Mouse (Mus musculus) limb, embryonic 13.5 days (tissue): Measurements from ENCODE around the gene Smug1. TPM values are rescaled to one million over a fixed set of nuclear protein-coding genes. Genes with fewer than 3 reads are reported as not detected.
A peak's percentile ranks its signal among the peaks of the same experiment; 100 is the strongest.

Experiments
- ATAC-seq: fragments of 200-750 bp; cut with Nextera tagmentation; 2 replicates; pipeline ENCODE4 v1.8.0; 2017; ENCODE audit warnings: low read depth, moderate number of reproducible peaks, moderate TSS enrichment; ENCODE audit not compliant: low FRiP score
- H3K27ac ChIP-seq: fragments of 300-500 bp; sonication (generic); 2 replicates; pipeline ENCODE4 v1.5.1; 2015; ENCODE audit warnings: inconsistent platforms, mild to moderate bottlenecking, moderate library complexity
- H3K27me3 ChIP-seq: fragments of 300-500 bp; sonication (generic); 2 replicates; pipeline ENCODE4 v1.6.1; 2015; ENCODE audit warnings: mild to moderate bottlenecking, inconsistent platforms
- H3K36me3 ChIP-seq: fragments of 300-500 bp; sonication (generic); 2 replicates; pipeline ENCODE4 v1.6.1; 2015; ENCODE audit warnings: inconsistent platforms, mild to moderate bottlenecking, moderate library complexity
- H3K4me1 ChIP-seq: fragments of 300-500 bp; sonication (generic); 2 replicates; pipeline ENCODE4 v1.6.1; 2015; ENCODE audit warnings: inconsistent platforms
- H3K4me2 ChIP-seq: fragments of 300-500 bp; sonication (generic); replicated peaks from 2 replicates; pipeline ENCODE4 v1.6.1; 2015; ENCODE audit warnings: inconsistent platforms, mild to moderate bottlenecking, moderate library complexity
- H3K4me3 ChIP-seq: fragments of 300-500 bp; sonication (generic); 2 replicates; pipeline ENCODE4 v1.5.1; 2015; ENCODE audit warnings: moderate library complexity, mild to moderate bottlenecking, inconsistent platforms
- H3K9ac ChIP-seq: fragments of 300-500 bp; sonication (generic); 2 replicates; pipeline ENCODE4 v1.6.1; 2015; ENCODE audit warnings: mild to moderate bottlenecking, inconsistent platforms
- H3K9me3 ChIP-seq: fragments of 300-500 bp; sonication (generic); 2 replicates; pipeline ENCODE4 v1.6.1; 2016; ENCODE audit warnings: inconsistent platforms
- WGBS: fragments of 180-500 bp; shearing (Covaris S2); methylation state at CpG from one replicate; pipeline ENCODE4 v1.1.7; 2015; 5-methylcytosine and 5-hydroxymethylcytosine counted together
- polyA plus RNA-seq: library from polyadenylated mRNA; unstranded; fragments of >200 nt; fragmentation: Nextera tagmentation; extraction: Ambion mirVana; gene quantifications from 2 replicates; pipeline ENCODE4 v1.2.1, GENCODE M21; 2015

Gene Smug1
- 15.6 and 16.7 TPM in 2 replicates for polyA plus RNA-seq

DNA sequence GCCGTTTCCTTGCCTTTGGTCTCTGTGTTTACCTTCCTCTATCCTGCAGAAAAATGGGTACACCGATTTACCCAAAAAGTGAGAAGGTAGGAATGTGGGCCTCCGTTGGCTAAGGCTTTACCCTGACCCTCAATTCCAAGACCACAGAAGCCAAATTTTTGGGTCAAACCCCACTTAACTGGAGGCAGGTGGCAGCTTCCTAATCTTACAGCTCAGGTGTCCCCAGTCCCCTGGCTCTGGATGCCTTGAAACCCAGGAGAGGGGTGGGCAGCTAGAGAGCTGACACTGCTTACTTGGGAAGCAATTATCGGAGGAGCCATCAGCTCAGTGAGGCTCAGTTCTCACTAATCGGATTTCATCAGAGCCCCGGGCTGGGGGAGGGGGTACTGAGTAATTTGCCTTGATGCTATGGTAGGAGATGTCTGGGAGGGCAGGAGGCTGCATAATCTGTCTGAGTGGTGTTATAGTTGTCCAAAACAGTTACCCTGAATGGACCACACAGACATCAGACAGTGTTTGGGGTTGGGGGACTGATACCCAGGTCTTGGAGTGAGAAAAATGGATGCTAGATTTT is at the start of gene Smug1:
Gene Smug1 (minus strand): TSS at position 51 of the 574 bp plus-strand sequence.
- Histone ChIP-seq H3K9ac (no peak within 1 kb of the TSS), H3K27ac (no peak within 1 kb of the TSS), H3K4me1 (peaks cover 33% of the 10 kb centered on the region), H3K4me3 (no peak within 1 kb of the TSS), H3K36me3 (no peaks in the 10 kb centered on the region), H3K9me3 (no peaks in the 10 kb centered on the region), H3K4me2 (no peak within 1 kb of the TSS), H3K27me3 (peaks cover 76% of the 10 kb centered on the region)
- ATAC-seq, result no peak
- 37% methylated on average over 6 of the region's 6 CpGs for WGBS

DNA sequence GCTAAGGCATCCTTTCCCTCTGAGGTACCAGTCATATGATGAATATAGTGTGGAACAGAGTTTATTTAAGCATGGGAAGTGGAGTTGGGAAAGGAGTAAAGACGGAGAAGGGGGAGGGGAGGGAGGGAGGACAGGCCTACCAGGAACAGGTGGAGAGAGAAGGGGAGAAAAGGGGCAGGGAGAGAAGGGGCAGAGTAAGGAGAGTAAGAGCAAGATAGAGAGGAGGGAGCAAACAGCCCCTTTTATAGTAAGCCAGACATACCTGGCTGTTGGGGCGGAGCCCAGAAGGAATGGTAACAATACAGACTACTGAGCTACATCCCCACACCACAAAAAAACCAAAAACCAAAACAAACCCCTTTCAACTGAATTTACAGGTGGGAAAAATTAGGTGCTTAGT is 49.2 kb upstream of the Smug1 start:
- peak overlapping the region; percentile 62; the same call in 1 of the 2 replicates for H3K9ac ChIP-seq
- H3K4me3 ChIP-seq, result peak overlapping the region; percentile 45
- peaks cover 35% of the 10 kb centered on the region for H3K4me1 ChIP-seq
- H3K4me2 ChIP-seq, result peak overlapping the region; percentile 72
- WGBS, result 13% methylated on average over 2 of the region's 2 CpGs
- peaks cover 33% of the 10 kb centered on the region for H3K36me3 ChIP-seq
- no peaks in the 10 kb centered on the region for H3K9me3 ChIP-seq
- H3K27me3 ChIP-seq, result no peaks in the 10 kb centered on the region
- H3K27ac ChIP-seq, result peak overlapping the region; percentile 97
- ATAC-seq, result no peak

GRCm38 (mm10) chr15:103214971-103215907 is 48.3 kb upstream of the Smug1 start:
- no peaks in the 10 kb centered on the region for H3K9me3 ChIP-seq
- H3K36me3 ChIP-seq, result peaks cover 33% of the 10 kb centered on the region
- under 1% methylated on average over 15 of the region's 15 CpGs for WGBS
- peak; percentile 96 for ATAC-seq
- peak overlapping the region; percentile 62 for H3K9ac ChIP-seq
- peak overlapping the region; percentile 45 for H3K4me3 ChIP-seq
- H3K27me3 ChIP-seq, result no peaks in the 10 kb centered on the region
- peak overlapping the region; percentile 97 for H3K27ac ChIP-seq
- peak overlapping the region; percentile 72 for H3K4me2 ChIP-seq
- H3K4me1 ChIP-seq, result peaks cover 30% of the 10 kb centered on the region

DNA sequence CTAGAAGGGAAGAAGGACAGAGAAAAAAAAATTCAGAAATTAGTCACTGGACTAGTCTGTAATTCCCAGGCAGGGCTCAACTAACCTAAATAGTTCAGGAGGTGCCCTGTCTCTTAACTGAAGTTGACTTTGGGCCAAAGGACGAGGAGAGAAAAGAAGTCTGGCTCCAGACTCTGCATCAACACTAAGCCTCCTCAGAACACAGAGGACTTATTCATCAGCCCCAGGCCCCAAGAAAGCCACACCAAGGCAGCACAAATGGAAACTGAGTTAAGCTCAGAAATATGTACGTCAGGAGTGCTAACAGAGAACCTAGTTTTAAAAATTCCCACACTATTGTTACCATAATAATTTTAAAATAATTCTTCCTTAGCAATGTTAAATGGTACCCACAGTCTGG is 47.3 kb upstream of the Smug1 start:
- Histone ChIP-seq H3K9ac (peak overlapping the region; percentile 46), H3K4me2 (peak overlapping the region; percentile 56), H3K27me3 (no peaks in the 10 kb centered on the region), H3K27ac (peak overlapping the region; percentile 85), H3K9me3 (no peaks in the 10 kb centered on the region), H3K4me3 (peak overlapping the region; percentile 34), H3K4me1 (peaks cover 30% of the 10 kb centered on the region), H3K36me3 (peaks cover 40% of the 10 kb centered on the region)
- no peak for ATAC-seq
- WGBS, result 17% methylated on average over 2 of the region's 2 CpGs

- no peak for ATAC-seq
- WGBS, result 58% methylated on average over 2 of the region's 2 CpGs
- no peaks in the 10 kb centered on the region for H3K9me3 ChIP-seq
- H3K4me3 ChIP-seq, result no peak overlapping the region
- peaks cover 8% of the 10 kb centered on the region; the same call in 1 of the 2 replicates for H3K4me1 ChIP-seq
- H3K4me2 ChIP-seq, result no peak overlapping the region
- H3K36me3 ChIP-seq, result peaks cover 80% of the 10 kb centered on the region
- no peaks in the 10 kb centered on the region for H3K27me3 ChIP-seq
- H3K27ac ChIP-seq, result no peak overlapping the region
- no peak overlapping the region for H3K9ac ChIP-seq
These were observed 38.3 kb upstream of the Smug1 start for GRCm38 (mm10) chr15:103205156-103205555.

DNA sequence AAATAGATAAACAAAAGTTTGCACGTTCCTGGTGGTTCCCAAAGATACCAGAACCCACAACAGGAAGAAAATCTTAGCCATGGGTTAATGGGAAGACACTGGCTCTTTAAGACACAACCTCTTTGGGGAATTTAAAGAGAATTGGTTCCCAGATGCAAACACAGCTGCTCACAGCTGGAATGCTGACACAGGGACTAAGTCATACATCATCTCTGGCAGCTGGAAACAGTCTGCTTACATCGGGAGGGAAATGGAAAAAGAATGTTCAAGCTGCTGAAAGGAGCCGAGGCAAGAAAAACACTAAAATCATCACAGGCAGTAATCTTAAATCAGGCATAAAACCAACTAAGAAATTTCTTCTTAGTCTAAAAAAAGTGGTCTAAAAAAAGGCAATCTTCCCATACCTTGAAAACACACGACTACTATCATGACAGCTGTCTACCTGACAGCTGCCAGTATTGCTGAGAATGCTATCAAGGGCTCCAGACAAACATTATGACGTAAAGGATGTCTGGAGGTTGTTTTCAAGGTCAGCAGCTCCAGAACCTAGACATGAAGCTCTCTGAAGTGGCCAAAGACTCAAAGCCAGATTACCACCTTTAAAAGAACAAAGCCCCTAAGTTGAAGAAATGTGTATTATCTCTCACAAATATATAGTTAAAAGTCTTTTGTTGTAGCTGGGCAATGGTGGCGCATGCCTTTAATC is 35.3 kb upstream of the Smug1 start:
- 43% methylated on average over 6 of the region's 6 CpGs for WGBS
- H3K9ac ChIP-seq, result 0 out of 2 replicates have a peak overlapping the region, but pooled peaks have one; percentile 9
- H3K4me3 ChIP-seq, result no peak overlapping the region
- H3K4me1 ChIP-seq, result peaks cover 8% of the 10 kb centered on the region; the same call in 1 of the 2 replicates
- 0 out of 2 replicates have a peak overlapping the region, but pooled peaks have one; percentile 28 for H3K27ac ChIP-seq
- no peaks in the 10 kb centered on the region for H3K9me3 ChIP-seq
- no peaks in the 10 kb centered on the region for H3K27me3 ChIP-seq
- peaks cover 81% of the 10 kb centered on the region for H3K36me3 ChIP-seq
- no peak for ATAC-seq
- no peak overlapping the region for H3K4me2 ChIP-seq

GRCm38 (mm10) chr15:103197785-103198184 is 30.9 kb upstream of the Smug1 start:
- no peak overlapping the region for H3K9ac ChIP-seq
- peaks cover 90% of the 10 kb centered on the region for H3K36me3 ChIP-seq
- no peaks in the 10 kb centered on the region for H3K9me3 ChIP-seq
- peaks cover 6% of the 10 kb centered on the region; the same call in 1 of the 2 replicates for H3K4me1 ChIP-seq
- WGBS, result 84% methylated on average over 4 of the region's 4 CpGs
- H3K27me3 ChIP-seq, result no peaks in the 10 kb centered on the region
- no peak for ATAC-seq
- no peak overlapping the region for H3K4me3 ChIP-seq
- H3K27ac ChIP-seq, result no peak overlapping the region
- no peak overlapping the region for H3K4me2 ChIP-seq

DNA sequence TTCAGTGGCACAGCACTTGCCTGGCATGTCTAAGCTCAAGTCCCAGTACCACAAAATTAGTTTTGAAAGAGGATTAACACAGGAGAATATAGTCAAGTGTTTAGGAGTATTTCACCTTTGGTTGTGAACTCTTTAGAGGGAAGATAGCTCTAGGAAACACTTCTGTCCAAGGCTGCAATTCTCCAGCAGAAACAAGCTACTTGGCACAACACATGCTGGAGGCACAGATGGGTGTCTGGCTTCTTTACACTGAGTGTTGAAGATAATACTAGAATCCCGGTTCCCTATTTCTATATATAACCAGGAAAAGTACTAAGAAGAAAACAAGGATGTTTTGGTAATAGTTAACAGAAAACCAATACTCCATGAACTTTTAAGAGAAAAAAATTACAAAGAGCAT is 29.9 kb upstream of the Smug1 start:
- no peak for ATAC-seq
- no peak overlapping the region for H3K9ac ChIP-seq
- H3K9me3 ChIP-seq, result no peaks in the 10 kb centered on the region
- H3K27me3 ChIP-seq, result no peaks in the 10 kb centered on the region
- H3K36me3 ChIP-seq, result peaks cover 90% of the 10 kb centered on the region
- no peak overlapping the region for H3K4me3 ChIP-seq
- WGBS, result 90% methylated on average over 1 of the region's 1 CpGs
- no peak overlapping the region for H3K27ac ChIP-seq
- H3K4me1 ChIP-seq, result no peaks in the 10 kb centered on the region; the same call in 1 of the 2 replicates
- H3K4me2 ChIP-seq, result no peak overlapping the region

DNA sequence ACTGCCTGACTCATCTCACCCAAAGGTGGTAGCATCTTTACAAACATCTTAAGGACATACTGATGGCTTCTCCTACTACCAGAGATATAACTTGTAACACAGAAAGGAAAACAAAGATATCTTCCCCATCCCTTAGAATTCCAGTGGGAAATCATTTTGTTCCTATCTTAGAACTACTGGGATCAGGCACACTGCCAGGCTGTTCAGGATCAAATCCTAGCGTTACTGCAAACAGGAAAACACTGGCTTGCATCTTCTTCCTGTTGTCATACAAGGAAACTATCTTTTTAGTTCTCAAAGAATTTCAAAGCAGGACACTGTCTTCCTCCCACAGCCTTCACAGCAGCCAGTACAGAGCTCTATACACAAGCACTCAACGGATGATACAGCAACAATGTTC is 26.7 kb upstream of the Smug1 start:
- ATAC-seq, result no peak
- H3K9ac ChIP-seq, result no peak overlapping the region
- no peak overlapping the region for H3K4me2 ChIP-seq
- H3K9me3 ChIP-seq, result no peaks in the 10 kb centered on the region
- peaks cover 87% of the 10 kb centered on the region for H3K36me3 ChIP-seq
- no peak overlapping the region for H3K4me3 ChIP-seq
- 87% methylated on average over 2 of the region's 2 CpGs for WGBS
- peaks cover 9% of the 10 kb centered on the region for H3K4me1 ChIP-seq
- H3K27me3 ChIP-seq, result no peaks in the 10 kb centered on the region
- no peak overlapping the region for H3K27ac ChIP-seq

DNA sequence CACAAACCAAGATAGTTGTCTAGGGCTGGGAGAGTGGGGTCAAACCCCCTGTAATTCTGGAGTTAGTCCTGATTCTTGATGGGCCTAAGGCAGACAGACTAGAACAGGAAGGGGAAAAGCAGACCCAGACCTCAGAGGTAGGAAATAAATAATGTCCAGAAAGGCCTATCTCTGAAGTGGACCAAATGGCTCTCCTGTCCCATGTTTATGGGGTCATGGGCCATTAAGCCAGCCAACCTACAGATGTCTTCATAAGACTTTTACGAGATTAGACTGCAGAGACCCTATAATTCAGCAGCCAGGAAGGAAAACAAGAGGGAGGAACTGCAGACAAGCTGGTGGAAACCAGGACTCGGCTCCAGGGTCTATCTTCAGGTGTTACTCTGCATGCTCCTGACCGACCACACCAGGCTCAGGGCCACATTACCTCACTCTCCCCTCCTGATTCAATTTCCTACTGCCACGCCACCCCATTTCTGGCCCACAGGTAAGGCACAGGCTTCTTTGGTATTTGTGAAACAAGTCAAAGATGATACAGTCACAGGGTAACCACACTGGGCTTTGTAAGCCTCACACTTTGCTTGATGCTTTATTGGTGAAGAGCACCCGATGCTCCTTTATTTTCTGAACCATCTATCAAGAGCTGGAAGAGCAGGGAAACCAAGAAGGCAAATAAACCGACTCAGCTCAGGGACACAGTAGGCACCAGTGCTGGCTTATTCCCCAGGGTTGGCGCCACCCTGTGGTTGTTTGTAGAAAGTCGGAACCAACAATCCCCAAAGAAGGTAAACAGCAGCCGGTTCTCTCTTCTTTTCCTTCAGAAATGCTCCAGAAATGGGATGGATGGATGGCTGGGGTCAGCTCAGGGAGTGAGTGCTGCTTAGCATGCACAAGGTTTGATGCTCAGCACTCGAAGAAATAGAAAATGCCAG is 23.9 kb upstream of the Smug1 start:
- no peak overlapping the region for H3K4me2 ChIP-seq
- no peak overlapping the region for H3K9ac ChIP-seq
- WGBS, result 34% methylated on average over 10 of the region's 10 CpGs
- H3K27me3 ChIP-seq, result no peaks in the 10 kb centered on the region
- peaks cover 9% of the 10 kb centered on the region for H3K4me1 ChIP-seq
- ATAC-seq, result no peak
- no peak overlapping the region for H3K27ac ChIP-seq
- no peak overlapping the region for H3K4me3 ChIP-seq
- H3K36me3 ChIP-seq, result peaks cover 60% of the 10 kb centered on the region
- H3K9me3 ChIP-seq, result no peaks in the 10 kb centered on the region

DNA sequence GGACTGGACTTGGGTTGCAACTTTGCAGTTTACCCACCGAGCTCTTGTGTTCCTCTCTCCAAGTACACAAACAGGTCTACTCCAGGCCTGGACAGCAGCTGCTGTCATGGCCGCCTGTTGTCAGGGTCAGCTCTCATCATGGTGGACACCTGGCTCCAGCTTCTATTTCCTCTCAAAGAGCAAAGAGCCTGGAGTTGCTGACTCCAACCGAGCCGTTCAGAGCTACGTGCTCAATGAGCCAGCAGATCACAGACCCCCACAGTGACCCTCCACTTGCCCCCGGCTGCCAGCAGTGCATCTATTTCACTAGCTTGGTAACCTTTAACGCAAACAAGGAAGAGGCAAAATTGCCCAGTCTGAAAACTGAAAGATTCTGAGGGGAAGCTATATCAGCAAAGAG is 23.2 kb upstream of the Smug1 start:
- Histone ChIP-seq H3K27me3 (no peaks in the 10 kb centered on the region), H3K9me3 (no peaks in the 10 kb centered on the region), H3K9ac (no peak overlapping the region), H3K27ac (no peak overlapping the region), H3K4me3 (no peak overlapping the region), H3K4me2 (no peak overlapping the region), H3K4me1 (peaks cover 9% of the 10 kb centered on the region), H3K36me3 (peaks cover 53% of the 10 kb centered on the region)
- ATAC-seq, result no peak
- WGBS, result 42% methylated on average over 7 of the region's 7 CpGs
